Mouse (Mus musculus): ENCODE results near the gene Olfr1373.
"Not testable (repeated sequence)": the region's sequence is repeated elsewhere in the genome, so short reads cannot be mapped to it uniquely, and the experiment has no call there.

Olfr1373 gene

DNA sequence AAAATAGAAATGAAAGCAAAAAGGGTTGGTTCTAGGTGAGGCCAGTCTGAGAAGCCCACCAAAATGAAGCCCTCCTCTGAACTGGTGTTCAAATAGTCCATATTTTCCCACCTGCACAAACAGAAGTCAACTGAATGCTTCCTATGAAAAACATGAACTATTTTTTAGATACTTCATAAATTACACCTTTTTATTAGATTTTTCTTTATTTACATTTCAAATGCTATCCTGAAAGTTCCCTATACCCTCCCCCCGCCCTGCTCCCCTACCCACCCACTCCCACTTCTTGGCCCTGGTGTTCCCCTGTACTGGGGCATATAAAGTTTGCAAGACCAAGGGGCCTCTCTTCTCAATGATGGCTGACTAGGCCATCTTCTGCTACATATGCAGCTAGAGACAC, at the start of gene Olfr1373:
Gene Olfr1373, minus strand, starts transcription at position 101 of the 400 bp plus-strand sequence.
- DNase-seq = not testable (repeated sequence)

DNA sequence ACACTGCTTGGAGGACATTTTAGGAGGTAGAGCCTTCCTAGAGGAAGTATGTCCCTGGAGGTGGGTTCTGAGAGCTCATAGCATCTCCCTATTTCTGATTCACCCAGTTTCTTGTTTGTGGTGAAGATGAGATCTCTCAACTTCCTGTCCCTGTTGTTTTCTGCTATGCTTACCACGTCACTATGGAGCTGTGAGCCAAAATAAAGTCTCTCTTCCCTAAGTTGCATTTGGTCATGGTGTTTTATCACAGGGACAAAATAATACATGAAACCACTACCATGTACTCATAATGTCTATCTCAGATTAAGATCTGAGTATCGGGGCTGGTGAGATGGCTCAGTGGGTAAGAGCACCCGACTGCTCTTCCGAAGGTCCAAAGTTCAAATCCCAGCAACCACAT, 35.3 kb upstream of the Olfr1373 start:
- DNase-seq = not testable (repeated sequence)

DNA sequence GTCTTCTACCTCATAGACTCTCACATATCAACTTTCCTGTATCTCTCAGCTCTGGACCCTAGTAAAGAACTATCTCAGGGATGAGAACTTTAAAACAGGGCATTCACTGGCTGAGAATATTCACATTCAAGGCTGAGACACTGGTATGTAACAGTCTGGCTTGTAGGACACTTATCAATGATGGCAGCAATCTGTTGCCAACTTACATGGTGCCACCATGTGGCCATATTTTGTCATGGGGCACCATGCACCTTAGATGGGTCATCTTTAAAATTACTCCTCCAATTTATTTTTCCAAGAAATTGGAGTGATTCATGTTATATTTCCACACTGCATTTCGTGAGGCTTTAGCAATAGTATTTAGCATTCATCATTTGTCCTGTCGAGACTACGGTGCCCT, 34.6 kb upstream of the Olfr1373 start:
- DNase-seq = peak in 1 of 2 experiments; percentile 22

- DNase-seq = no peak
These were observed 23.1 kb upstream of the Olfr1373 start for GRCm38 (mm10) chr11:52168461-52168860.

DNA sequence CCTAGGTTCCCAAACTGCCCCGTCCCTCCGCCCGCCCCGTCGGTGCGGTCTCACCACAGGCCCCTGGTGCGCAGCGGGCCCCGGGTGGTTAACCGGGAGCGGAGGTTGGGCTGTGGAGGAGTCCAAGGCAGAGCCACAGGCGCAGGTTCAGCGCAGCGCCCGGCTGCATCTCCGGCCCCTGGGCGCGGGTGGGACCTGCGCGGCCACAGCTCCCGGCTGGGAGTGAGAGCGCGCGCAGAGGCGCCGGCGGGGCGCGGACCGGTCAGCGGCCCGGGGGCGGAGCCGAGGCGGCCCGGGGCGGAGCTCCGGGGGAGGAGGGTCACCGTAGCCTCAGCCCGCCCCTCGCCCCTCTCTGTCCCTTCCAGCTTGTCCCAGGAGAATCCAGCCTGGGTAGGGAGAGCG, 22.6 kb upstream of the Olfr1373 start:
- not testable (repeated sequence) for DNase-seq

GRCm38 (mm10) chr11:52167126-52167525, 21.8 kb upstream of the Olfr1373 start:
- no peak for DNase-seq

GRCm38 (mm10) chr11:52163926-52164325, 18.6 kb upstream of the Olfr1373 start:
- DNase-seq = no peak

- DNase-seq = peak; percentile 62 to 63
These were observed 1.7 kb downstream of the Olfr1373 start for GRCm38 (mm10) chr11:52143675-52144074.

DNA sequence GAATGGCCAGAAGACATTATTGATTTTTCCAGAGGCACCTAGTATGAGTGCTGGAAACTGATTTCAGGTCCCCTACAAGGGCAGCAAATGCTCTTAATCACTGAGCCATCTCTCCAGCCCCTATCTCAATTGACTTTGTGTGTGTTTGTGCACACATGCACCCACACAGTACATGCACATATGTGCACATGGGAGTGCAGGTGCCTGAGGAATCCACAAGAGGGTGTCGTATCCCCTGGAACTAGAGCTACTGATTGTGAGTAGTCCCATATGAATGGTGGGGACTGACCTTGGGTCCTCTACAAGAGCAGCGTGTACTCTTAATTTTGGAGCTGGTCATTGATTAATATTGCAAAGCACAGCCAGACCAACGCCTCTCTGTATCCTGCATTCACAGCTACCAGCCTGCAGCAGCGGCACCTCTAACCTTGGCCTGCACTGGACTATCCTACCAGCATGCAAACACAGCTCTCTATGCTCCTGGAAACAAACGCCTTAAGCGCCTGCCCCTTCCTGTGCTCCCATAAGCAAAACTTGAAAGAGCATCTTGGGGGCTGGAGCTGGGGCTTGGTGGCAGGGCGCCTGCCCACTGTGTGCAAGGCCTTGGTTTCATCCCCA, 14.8 kb downstream of the Olfr1373 start:
- peak in 1 of 2 experiments; percentile 23 for DNase-seq

GRCm38 (mm10) chr11:52129621-52130450, 15.5 kb downstream of the Olfr1373 start:
- peak; percentile 37 to 40 for DNase-seq

DNA sequence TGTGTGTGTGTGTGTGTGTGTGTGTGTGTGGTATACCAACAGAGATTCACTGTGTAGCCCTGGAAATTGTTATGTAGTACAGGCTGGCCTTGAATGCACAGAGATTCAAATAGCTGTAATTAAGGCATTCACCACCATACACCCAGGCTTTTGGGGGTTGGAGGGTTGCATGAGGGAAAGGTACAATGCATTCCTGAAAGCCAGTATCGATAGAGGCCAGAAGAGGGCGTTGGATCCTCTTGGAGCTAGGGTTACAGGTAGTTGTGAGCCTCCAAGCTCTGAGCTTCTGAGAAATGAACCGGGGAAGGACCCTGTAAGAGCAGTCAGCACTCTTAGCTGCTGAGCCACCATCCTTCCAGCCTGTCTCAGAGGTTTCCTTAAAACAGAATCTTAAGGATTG, 16.2 kb downstream of the Olfr1373 start:
- DNase-seq = peak; percentile 30 to 52

DNA sequence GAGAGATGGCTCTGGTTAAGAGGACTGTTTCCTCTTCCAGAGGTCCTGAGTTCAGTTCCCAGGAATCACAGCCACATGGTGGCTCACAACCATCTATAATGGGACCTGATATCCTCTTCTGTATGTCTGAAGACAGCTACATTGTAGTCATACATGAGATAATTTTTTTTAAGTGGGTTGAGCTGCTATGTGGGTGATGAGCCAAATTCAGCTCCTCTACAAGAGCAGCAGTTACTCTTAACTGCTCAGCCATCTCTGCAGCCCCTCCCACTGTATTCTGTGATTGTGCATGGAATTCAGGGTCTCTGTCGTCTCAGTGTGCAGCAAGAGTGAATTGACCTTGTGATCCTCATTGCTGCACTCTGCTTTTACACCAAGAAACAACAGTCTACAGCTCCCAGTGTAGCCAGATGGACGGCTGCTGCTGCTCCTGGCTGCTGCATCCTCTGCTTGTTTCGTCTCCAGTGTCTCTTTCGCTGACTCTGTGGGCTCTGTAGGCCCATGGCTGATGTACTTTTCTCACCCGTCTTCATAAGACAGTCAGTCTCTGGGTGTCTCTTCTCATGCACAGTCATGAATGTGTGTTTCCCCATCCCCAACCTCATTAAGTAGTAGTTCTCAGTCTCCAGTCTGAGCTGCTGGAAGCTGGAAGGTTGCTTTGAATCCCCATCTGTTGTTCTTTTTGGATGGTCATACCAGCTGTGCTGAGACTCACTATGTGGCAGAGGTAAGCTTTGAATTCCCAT, 16.8 kb downstream of the Olfr1373 start:
- DNase-seq = no peak

DNA sequence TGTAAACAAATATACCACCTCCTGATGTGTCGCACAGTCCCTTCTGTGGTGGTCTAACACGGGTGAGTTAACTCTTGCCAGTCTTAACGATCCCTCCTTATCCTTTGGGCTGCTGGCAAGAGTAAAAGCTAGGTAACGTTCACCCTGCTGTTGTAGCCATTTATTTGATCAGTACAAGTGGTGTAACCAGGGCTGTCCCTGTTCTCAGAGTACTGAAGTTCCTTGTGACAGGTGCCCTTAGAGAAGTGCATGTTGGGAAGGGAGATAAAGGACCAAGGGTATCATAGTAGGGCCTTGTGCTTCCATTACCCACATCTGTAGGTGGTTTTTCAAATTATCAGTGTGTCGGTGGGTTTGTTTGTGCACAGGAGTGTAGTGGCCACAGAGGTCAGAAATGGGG, 17.6 kb downstream of the Olfr1373 start:
- no peak for DNase-seq

DNA sequence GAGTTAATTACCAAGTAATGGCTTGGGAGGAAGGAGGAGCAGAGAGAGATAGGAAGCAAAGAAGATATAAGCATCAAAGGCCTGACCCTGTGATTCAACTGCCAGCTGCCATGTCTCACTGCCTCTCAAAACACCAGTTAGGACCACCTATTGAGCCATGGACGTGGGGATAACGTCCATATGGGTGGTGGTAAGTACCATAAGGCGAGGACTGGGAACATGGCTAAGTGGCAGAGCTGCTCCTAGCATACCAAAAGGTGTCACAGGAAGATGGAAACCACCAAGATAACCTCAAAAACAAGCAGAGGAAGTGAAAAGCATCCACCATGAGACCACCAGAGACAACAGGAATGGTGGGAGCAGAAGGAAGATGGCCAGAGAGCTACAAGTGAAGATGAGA, 18.2 kb downstream of the Olfr1373 start:
- DNase-seq = no peak

DNA sequence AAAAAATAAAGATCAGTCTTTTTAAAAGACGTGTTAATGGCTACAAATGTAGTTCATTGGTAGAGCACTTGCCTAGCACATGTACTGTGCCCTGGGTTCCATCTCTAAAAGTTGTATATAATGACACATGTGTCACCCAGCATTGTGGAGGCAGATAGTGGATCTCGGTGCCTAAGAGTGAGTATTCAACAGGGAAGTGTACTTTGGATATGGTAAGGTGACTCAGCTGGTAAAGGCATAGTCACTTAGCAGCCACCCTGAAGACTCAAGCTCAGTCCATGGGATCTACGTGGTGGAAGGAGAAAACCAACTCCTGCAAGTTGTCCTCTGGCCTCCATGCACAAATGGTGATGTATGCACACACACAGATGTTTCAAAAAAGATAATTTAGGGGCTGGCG, 20.9 kb downstream of the Olfr1373 start:
- no peak for DNase-seq

DNA sequence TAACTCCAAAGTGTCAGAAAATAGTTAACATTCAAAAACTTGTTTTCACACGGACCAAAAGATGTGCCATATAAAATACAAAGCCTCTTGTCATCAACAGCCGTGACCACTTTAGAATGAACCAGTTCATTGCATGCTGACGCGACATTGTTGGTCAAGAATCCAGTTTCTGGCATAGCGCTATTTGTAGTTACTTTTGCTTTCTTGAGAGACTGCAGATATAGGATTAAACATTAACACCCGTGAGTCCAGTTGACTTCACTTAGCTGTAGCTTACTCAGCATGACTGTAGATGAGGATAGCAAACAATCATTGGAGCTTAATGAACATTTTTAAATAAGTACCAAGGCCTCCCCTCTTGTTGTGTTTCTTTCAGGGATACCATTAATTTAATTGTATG, 23.3 kb downstream of the Olfr1373 start:
- DNase-seq = no peak

GRCm38 (mm10) chr11:52120415-52120814, 24.9 kb downstream of the Olfr1373 start:
- not testable (repeated sequence) for DNase-seq

DNA sequence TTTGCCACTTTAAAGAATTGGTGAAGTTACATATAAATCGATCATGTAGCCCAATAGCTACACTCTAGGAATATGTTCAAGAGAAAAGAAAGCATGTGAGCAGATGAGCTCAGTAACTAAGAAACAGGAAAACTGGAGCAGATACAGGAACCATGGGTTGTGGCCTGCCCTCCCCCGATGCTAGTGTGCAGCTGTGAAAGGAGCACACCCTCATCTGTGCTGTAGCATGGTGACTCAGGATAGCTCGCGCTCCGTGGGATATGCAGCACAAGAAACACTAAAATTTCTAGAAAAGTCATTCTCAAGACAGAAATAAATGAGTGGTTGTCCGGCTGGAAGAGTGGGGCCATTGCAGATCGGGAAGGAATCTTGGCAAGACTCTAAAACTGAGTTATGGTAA, 28.2 kb downstream of the Olfr1373 start:
- no peak for DNase-seq

DNA sequence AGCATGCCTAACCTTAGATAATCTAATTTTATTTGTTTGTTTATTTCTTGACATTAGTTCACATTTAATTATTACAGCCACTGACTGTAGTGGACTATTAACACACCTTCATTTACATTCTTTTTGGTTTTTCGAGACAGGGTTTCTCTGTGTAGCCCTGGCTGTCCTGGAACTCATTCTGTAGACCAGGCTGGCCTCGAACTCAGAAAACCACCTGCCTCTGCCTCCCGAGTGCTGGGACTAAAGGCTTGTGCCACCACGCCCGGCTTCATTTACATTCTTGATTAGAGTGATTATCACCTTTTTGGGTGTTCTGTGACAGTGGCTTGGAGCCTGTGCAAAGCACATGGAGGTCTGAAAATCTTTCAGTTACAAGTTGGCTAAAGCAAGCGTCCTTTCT, 29.2 kb downstream of the Olfr1373 start:
- not testable (repeated sequence) for DNase-seq

DNA sequence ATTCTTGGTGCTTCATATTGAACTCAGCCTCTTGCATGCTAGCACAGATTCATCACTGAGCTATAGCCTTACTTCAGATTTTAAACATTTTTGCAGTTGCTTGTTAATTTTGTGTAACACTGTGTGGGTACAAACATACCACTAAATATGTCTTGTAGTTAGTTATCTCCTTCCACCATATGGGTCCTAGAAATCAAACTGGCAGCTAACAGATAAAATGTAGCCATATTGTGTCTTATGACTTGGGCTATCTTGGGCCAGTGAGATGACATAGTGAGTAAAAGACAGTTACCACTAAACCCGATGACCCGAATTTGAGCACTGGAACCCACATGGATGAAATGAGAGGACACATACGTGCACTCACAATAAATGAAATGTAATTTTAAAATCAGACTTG, 29.8 kb downstream of the Olfr1373 start:
- no peak for DNase-seq

- DNase-seq = no peak
These were observed 35.9 kb downstream of the Olfr1373 start for GRCm38 (mm10) chr11:52109421-52109820.

GRCm38 (mm10) chr11:52108796-52109195, 36.5 kb downstream of the Olfr1373 start:
- peak in 1 of 2 experiments; percentile 44 for DNase-seq

- DNase-seq = no peak
These were observed 38.9 kb downstream of the Olfr1373 start for GRCm38 (mm10) chr11:52106438-52106837.

GRCm38 (mm10) chr11:52106037-52106436, 39.3 kb downstream of the Olfr1373 start:
- no peak for DNase-seq

All from cerebellum, postnatal 14 days (tissue).